In genomic region chr4:59625998-59626910, GRCm38 (mm10) we compare ENCODE assay signal across 8 mouse cellular contexts. TPM values are rescaled to one million over a fixed set of nuclear protein-coding genes. Genes with fewer than 3 reads are reported as not detected.
DNase-seq lines count a peak whose midpoint lies in the region; ATAC-seq and TF ChIP-seq lines count a peak whose summit lies in the region.

Gene E130308A19Rik, plus strand, starts transcription at chr4:59626211.

- peaks cover 17% of the 10 kb centered on the region for H3K4me1 ChIP-seq in hindbrain, postnatal 0 days (ENCODE audit: insufficient read depth, low read length)
- peaks cover 33% of the 10 kb centered on the region for H3K4me1 ChIP-seq in megakaryocyte, embryonic 14.5 days

- peak within 1 kb of the TSS; percentile 91 for H3K4me3 ChIP-seq in gastrocnemius, adult 2 months
- peak within 1 kb of the TSS; percentile 95 for H3K4me3 ChIP-seq in hindbrain, postnatal 0 days (ENCODE audit: low read length)
- H3K4me3 ChIP-seq in megakaryocyte, embryonic 14.5 days (replicated peaks), result peak within 1 kb of the TSS; percentile 96

- WGBS in hindbrain, postnatal 0 days, result under 1% methylated on average over 94 of the region's 120 CpGs

- peak within 1 kb of the TSS; percentile 71 for H3K4me2 ChIP-seq in hindbrain, postnatal 0 days (ENCODE audit: low read depth, low read length)

- peak; percentile 95 for ATAC-seq in hindbrain, postnatal 0 days

- H3K27me3 ChIP-seq in hindbrain, postnatal 0 days (ENCODE audit: insufficient read depth, low read length), result no peaks in the 10 kb centered on the region
- no peaks in the 10 kb centered on the region for H3K27me3 ChIP-seq in megakaryocyte, embryonic 14.5 days (replicated peaks)

- DNase-seq in WW6 (ENCODE audit: low read depth, low spot score), result peak; percentile 66
- DNase-seq in cerebellum, postnatal 4 days (ENCODE audit: low spot score in 2 of 2), result peak; percentile 47 to 75
- peak; percentile 89 for DNase-seq in gastrocnemius, adult 2 months
- DNase-seq in hindbrain, postnatal 0 days (ENCODE audit: low spot score), result peak; percentile 91
- DNase-seq in left cerebral cortex, adult 9 months (ENCODE audit: low spot score in 2 of 2), result peak; percentile 33 to 57
- DNase-seq in right cerebral cortex, adult 2 months (ENCODE audit: low spot score in 2 of 2), result peak; percentile 33 to 53
- peak; percentile 12 for DNase-seq in urinary bladder, postnatal 10 days (ENCODE audit: low spot score)

- TF ChIP-seq CTCF in gastrocnemius, adult 2 months (IDR thresholded peaks at IDR 0.05), result peak; percentile 27; the same call in 1 of the 2 replicates
- TF ChIP-seq CTCF in hindbrain, postnatal 0 days (IDR thresholded peaks at IDR 0.05; ENCODE audit: low read depth), result no peak

- H3K9ac ChIP-seq in hindbrain, postnatal 0 days (replicated peaks; ENCODE audit: low read length), result peak within 1 kb of the TSS; percentile 87

- no peaks in the 10 kb centered on the region for H3K36me3 ChIP-seq in hindbrain, postnatal 0 days (ENCODE audit: insufficient read depth, low read length)
- H3K36me3 ChIP-seq in megakaryocyte, embryonic 14.5 days (replicated peaks; ENCODE audit: low read length), result peaks cover 5% of the 10 kb centered on the region

- peak within 1 kb of the TSS; percentile 88 for H3K27ac ChIP-seq in gastrocnemius, adult 2 months
- peak within 1 kb of the TSS; percentile 89 for H3K27ac ChIP-seq in hindbrain, postnatal 0 days

- intact Hi-C loops in gastrocnemius, adult 2 months (cut with DNase I), result loop anchor here (5.0 kb wide), 3 partner anchors 41 to 156 kb away; no protein-coding TSS in a partner anchor

- no peaks in the 10 kb centered on the region for H3K9me3 ChIP-seq in hindbrain, postnatal 0 days (ENCODE audit: low read length)
- peaks cover 6% of the 10 kb centered on the region for H3K9me3 ChIP-seq in megakaryocyte, embryonic 14.5 days

RNA-seq across cellular contexts. Expression of gene E130308A19Rik, which starts in this region (rescaled TPM):
- total RNA-seq in gastrocnemius, adult 2 months (2021), result 1 to 10 TPM; 5.2 to 7.0 TPM
- 29.2 and 41.9 TPM in 2 replicates for total RNA-seq in hindbrain, postnatal 0 days (2014; rRNA removed)
- polyA plus RNA-seq in hindbrain, postnatal 0 days (2015; fragmentation: Nextera tagmentation; extraction: Ambion mirVana), result 33.8 and 35.7 TPM in 2 replicates
- polyA plus RNA-seq in megakaryocyte, embryonic 14.5 days (2012; ENCODE audit: insufficient read depth, low replicate concordance), result 0.51 and 2.1 TPM in 2 replicates

Comparison
In these comparisons a context has a peak if more than half of its experiments do, and no peak if none do; other contexts are left out.
1. Peak in every context shown above with its lines: DNase-seq, ATAC-seq, H3K4me3 ChIP-seq and H3K27ac ChIP-seq.
2. RNA of gene E130308A19Rik (polyA plus RNA-seq): 33.8 to 35.7 TPM in hindbrain, postnatal 0 days; 0.51 to 2.1 TPM in megakaryocyte, embryonic 14.5 days; every median in the first group is over 10 times any median in the second.
3. DNase-seq: peak in every context shown above with its lines; median percentile 91 in hindbrain, postnatal 0 days; 89 in gastrocnemius, adult 2 months; 66 in WW6; 61 in cerebellum, postnatal 4 days; 45 in left cerebral cortex, adult 9 months; 43 in right cerebral cortex, adult 2 months; 12 in urinary bladder, postnatal 10 days.